Comparison of ENCODE assay signal across 12 mouse cellular contexts in the genomic region with DNA sequence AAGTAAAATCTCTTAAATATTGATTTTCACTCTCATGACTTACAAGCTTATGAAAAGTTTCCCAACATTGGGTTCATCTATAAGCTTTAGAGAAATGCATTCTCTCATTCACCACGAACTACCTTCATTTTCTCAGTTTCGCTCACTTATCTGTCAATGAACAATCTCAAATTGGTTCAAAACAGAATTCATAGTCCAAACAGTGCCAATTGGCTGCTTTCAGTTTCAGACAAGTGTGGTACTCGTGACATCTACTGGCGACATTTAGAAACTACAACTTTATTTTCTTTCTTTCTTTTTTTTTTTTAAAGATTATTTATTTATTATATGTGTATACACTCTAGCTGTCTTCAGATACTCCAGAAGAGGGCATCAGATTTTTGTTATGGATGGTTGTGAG. TPM values are rescaled to one million over a fixed set of nuclear protein-coding genes. Genes with fewer than 3 reads are reported as not detected.
DNase-seq lines count a peak whose midpoint lies in the region; ATAC-seq and TF ChIP-seq lines count a peak whose summit lies in the region.
"Had no signal": no experiment of that assay in that cellular context is flagged by ENCODE, and none has a peak within 500 bp of the region (broad histone marks: within the 10 kb centered on the region; RNA-seq: fewer than 3 reads in every experiment).

No protein-coding gene starts in this region.

- H3K27ac ChIP-seq in cerebellum, adult 2 months (ENCODE audit: insufficient read depth, low read length) = no peak overlapping the region
- no peak overlapping the region for H3K27ac ChIP-seq in liver, adult 2 months (replicated peaks; ENCODE audit: insufficient read depth, low read depth, low read length)
- H3K27ac ChIP-seq in liver, embryonic 12.5 days = no peak overlapping the region
- H3K27ac ChIP-seq: embryonic facial prominence, embryonic 12.5 days; liver, embryonic 13.5 days had no signal

- no peaks in the 10 kb centered on the region for H3K4me1 ChIP-seq in cerebellum, adult 2 months (ENCODE audit: control insufficient read depth, insufficient read depth, low read length)
- no peaks in the 10 kb centered on the region for H3K4me1 ChIP-seq in liver, adult 2 months (ENCODE audit: control insufficient read depth, insufficient read depth, low read length)
- H3K4me1 ChIP-seq in liver, embryonic 12.5 days = no peaks in the 10 kb centered on the region
- H3K4me1 ChIP-seq: embryonic facial prominence, embryonic 12.5 days; liver, embryonic 13.5 days had no signal

- DNase-seq in cerebellum, adult 2 months = peak in 1 of 2 experiments; percentile 7
- DNase-seq in cerebellum, adult 9-10 months = no peak
- peak; percentile 60 for DNase-seq in liver, adult 2 months (ENCODE audit: extremely low read depth, low read depth, low spot score)
- no peak for DNase-seq in left cerebral cortex, adult 11 months (ENCODE audit: low spot score)
- DNase-seq in kidney, postnatal 4 days = no peak
- DNase-seq: liver, embryonic 13.5 days had no signal

- no peak overlapping the region for H3K4me2 ChIP-seq in liver, embryonic 12.5 days
- H3K4me2 ChIP-seq: embryonic facial prominence, embryonic 12.5 days; liver, embryonic 13.5 days had no signal

- no peak for ATAC-seq in liver, embryonic 12.5 days
- ATAC-seq in activated CD4-positive, CD25-positive, alpha-beta regulatory T cell, adult 4 months = peak; percentile 77
- ATAC-seq in megakaryocyte-erythroid progenitor cell, adult 5-6 weeks (replicated peaks; ENCODE audit: low FRiP score, low TSS enrichment, poor library complexity, severe bottlenecking) = peak; percentile 72

- no peaks in the 10 kb centered on the region for H3K79me2 ChIP-seq in liver, adult 2 months (ENCODE audit: control insufficient read depth, insufficient read depth, low read length)

- no peaks in the 10 kb centered on the region for H3K27me3 ChIP-seq in cerebellum, adult 2 months (ENCODE audit: control insufficient read depth, insufficient read depth, low read length)
- H3K27me3 ChIP-seq in liver, adult 2 months (ENCODE audit: control insufficient read depth, insufficient read depth, low read length) = no peaks in the 10 kb centered on the region
- no peaks in the 10 kb centered on the region for H3K27me3 ChIP-seq in liver, embryonic 12.5 days (replicated peaks)
- H3K27me3 ChIP-seq: embryonic facial prominence, embryonic 12.5 days had no signal

- no peak for TF ChIP-seq POLR2A in cerebellum, adult 2 months (IDR thresholded peaks at IDR 0.05; ENCODE audit: borderline replicate concordance, insufficient read depth, low read length)
- no peak for TF ChIP-seq POLR2A in liver, adult 2 months (IDR thresholded peaks at IDR 0.05; ENCODE audit: extremely low read depth, insufficient read depth, low read length)

- H3K36me3 ChIP-seq in liver, adult 2 months (ENCODE audit: control insufficient read depth, insufficient read depth, low read length) = no peaks in the 10 kb centered on the region
- no peaks in the 10 kb centered on the region for H3K36me3 ChIP-seq in liver, embryonic 12.5 days
- H3K36me3 ChIP-seq: embryonic facial prominence, embryonic 12.5 days; liver, embryonic 13.5 days had no signal

- H3K4me3 ChIP-seq in cerebellum, adult 2 months (replicated peaks; ENCODE audit: insufficient read depth, low read depth, low read length) = no peak overlapping the region
- H3K4me3 ChIP-seq in liver, adult 2 months (ENCODE audit: insufficient read depth, low read depth, low read length) = no peak overlapping the region
- H3K4me3 ChIP-seq in liver, embryonic 12.5 days = no peak overlapping the region
- H3K4me3 ChIP-seq: embryonic facial prominence, embryonic 12.5 days; liver, embryonic 13.5 days had no signal

- H3K9ac ChIP-seq in liver, adult 2 months (ENCODE audit: low read depth, low read length) = no peak overlapping the region
- H3K9ac ChIP-seq in liver, embryonic 12.5 days = no peak overlapping the region
- H3K9ac ChIP-seq: embryonic facial prominence, embryonic 12.5 days; liver, embryonic 13.5 days had no signal

- no peaks in the 10 kb centered on the region for H3K9me3 ChIP-seq in liver, embryonic 12.5 days (replicated peaks)
- H3K9me3 ChIP-seq: embryonic facial prominence, embryonic 12.5 days; liver, embryonic 13.5 days had no signal

- TF ChIP-seq CTCF in cerebellum, adult 2 months (IDR thresholded peaks at IDR 0.05; ENCODE audit: borderline replicate concordance, insufficient read depth, low read depth, low read length) = peak; percentile 8; the same call in 1 of the 2 replicates
- TF ChIP-seq CTCF in liver, adult 2 months (IDR thresholded peaks at IDR 0.05; ENCODE audit: low read depth, low read length) = no peak

- 5% methylated on average over 4 of the region's 4 CpGs for WGBS in cerebellum, adult 2 months
- 0% methylated on average over 4 of the region's 4 CpGs for WGBS in liver, adult 2 months
- 10% methylated on average over 4 of the region's 4 CpGs for WGBS in liver, embryonic 12.5 days (ENCODE audit: insufficient replicate concordance)

RNA-seq across cellular contexts. Expression of gene Vps4b, which starts 21.8 kb away (rescaled TPM):
- 26.5 and 33.0 TPM in 2 replicates for polyA plus RNA-seq in cerebellum, adult 2 months (2012; rRNA removed)
- 36.4 and 37.8 TPM in 2 replicates for total RNA-seq in liver, adult 2 months (2014; rRNA removed)
- 10.5 and 10.7 TPM in 2 replicates for polyA plus RNA-seq in liver, adult 2 months (2012; rRNA removed)
- 34.5 and 35.9 TPM in 2 replicates for polyA plus RNA-seq in liver, embryonic 12.5 days (2016; fragmentation: Nextera tagmentation; extraction: Ambion mirVana)
- polyA plus RNA-seq in activated CD4-positive, CD25-positive, alpha-beta regulatory T cell, adult 4 months (2017; shearing (Covaris generic)) = 10 to 100 TPM; 64.6 to 65.5 TPM
- total RNA-seq in megakaryocyte-erythroid progenitor cell, adult 5-6 weeks (2014; fragmentation: Nextera tagmentation) = 38.1 and 76.7 TPM in 2 replicates
- 68.8 and 105 TPM in 2 replicates for total RNA-seq in megakaryocyte-erythroid progenitor cell, adult 5-6 weeks (2017)

RNA-seq across cellular contexts. Expression of gene Serpinb5, which starts 42.6 kb away (rescaled TPM):
- polyA plus RNA-seq in cerebellum, adult 2 months (2012; rRNA removed) = 0.13 and 0.20 TPM in 2 replicates
- total RNA-seq in liver, adult 2 months (2014; rRNA removed) = not detected in 2 replicates
- not detected in 2 replicates for polyA plus RNA-seq in liver, adult 2 months (2012; rRNA removed)
- polyA plus RNA-seq in liver, embryonic 12.5 days (2016; fragmentation: Nextera tagmentation; extraction: Ambion mirVana) = not detected in 2 replicates
- not detected for polyA plus RNA-seq in activated CD4-positive, CD25-positive, alpha-beta regulatory T cell, adult 4 months (2017; shearing (Covaris generic))
- not detected in 2 replicates for total RNA-seq in megakaryocyte-erythroid progenitor cell, adult 5-6 weeks (2014; fragmentation: Nextera tagmentation)
- not detected in 2 replicates for total RNA-seq in megakaryocyte-erythroid progenitor cell, adult 5-6 weeks (2017)
- total RNA-seq: heart, postnatal 10 days had no signal
- polyA plus RNA-seq: C2C12 had no signal

RNA-seq across cellular contexts. Expression of gene Kdsr, which starts 58.8 kb away (rescaled TPM):
- polyA plus RNA-seq in cerebellum, adult 2 months (2012; rRNA removed) = 18.7 and 20.5 TPM in 2 replicates
- 10.4 and 11.4 TPM in 2 replicates for total RNA-seq in liver, adult 2 months (2014; rRNA removed)
- 10.3 and 10.5 TPM in 2 replicates for polyA plus RNA-seq in liver, adult 2 months (2012; rRNA removed)
- 3.8 and 4.3 TPM in 2 replicates for polyA plus RNA-seq in liver, embryonic 12.5 days (2016; fragmentation: Nextera tagmentation; extraction: Ambion mirVana)
- polyA plus RNA-seq in activated CD4-positive, CD25-positive, alpha-beta regulatory T cell, adult 4 months (2017; shearing (Covaris generic)) = 10 to 100 TPM; 26.6 to 27.8 TPM
- total RNA-seq in megakaryocyte-erythroid progenitor cell, adult 5-6 weeks (2014; fragmentation: Nextera tagmentation) = 9.4 and 10.2 TPM in 2 replicates
- 31.7 and 35.8 TPM in 2 replicates for total RNA-seq in megakaryocyte-erythroid progenitor cell, adult 5-6 weeks (2017)
